Comparison of ENCODE assay signal across 18 mouse cellular contexts in genomic region chr14:77864051-77864450, GRCm38 (mm10). TPM values are rescaled to one million over a fixed set of nuclear protein-coding genes. Genes with fewer than 3 reads are reported as not detected.
DNase-seq lines count a peak whose midpoint lies in the region; ATAC-seq lines count a peak whose summit lies in the region.
"Had no signal": no experiment of that assay in that cellular context is flagged by ENCODE, and none has a peak within 500 bp of the region (broad histone marks: within the 10 kb centered on the region; RNA-seq: fewer than 3 reads in every experiment).

No protein-coding gene starts in this region.

- H3K36me3 ChIP-seq in hindbrain, embryonic 14.5 days (replicated peaks; ENCODE audit: control insufficient read depth, insufficient read depth) = no peaks in the 10 kb centered on the region
- no peaks in the 10 kb centered on the region for H3K36me3 ChIP-seq in hindbrain, embryonic 12.5 days
- H3K36me3 ChIP-seq in megakaryocyte, embryonic 14.5 days (replicated peaks; ENCODE audit: low read length) = peaks cover 27% of the 10 kb centered on the region
- H3K36me3 ChIP-seq: liver, embryonic 12.5 days; midbrain, embryonic 12.5 days had no signal

- no peak for ATAC-seq in hindbrain, embryonic 14.5 days (ENCODE audit: low FRiP score)
- ATAC-seq in hindbrain, embryonic 12.5 days (ENCODE audit: low FRiP score) = no peak
- ATAC-seq: liver, embryonic 12.5 days had no signal

- 0 out of 2 replicates have a peak overlapping the region, but pooled peaks have one; percentile 24 for H3K9ac ChIP-seq in hindbrain, embryonic 14.5 days
- no peak overlapping the region for H3K9ac ChIP-seq in hindbrain, embryonic 12.5 days
- H3K9ac ChIP-seq: liver, embryonic 12.5 days; midbrain, embryonic 12.5 days had no signal

- no peak overlapping the region for H3K27ac ChIP-seq in hindbrain, embryonic 14.5 days
- H3K27ac ChIP-seq in hindbrain, embryonic 12.5 days = no peak overlapping the region
- H3K27ac ChIP-seq: heart, adult 2 months; liver, embryonic 12.5 days; midbrain, embryonic 12.5 days; stomach, postnatal 0 days had no signal

- no peaks in the 10 kb centered on the region for H3K9me3 ChIP-seq in hindbrain, embryonic 14.5 days (ENCODE audit: control insufficient read depth, low read length)
- H3K9me3 ChIP-seq in hindbrain, embryonic 12.5 days (replicated peaks) = no peaks in the 10 kb centered on the region
- H3K9me3 ChIP-seq in megakaryocyte, embryonic 14.5 days = no peaks in the 10 kb centered on the region
- H3K9me3 ChIP-seq: liver, embryonic 12.5 days; midbrain, embryonic 12.5 days had no signal

- intact Hi-C loops in left cerebral cortex, postnatal 14 days (cut with DNase I) = no loop called here

- peak; percentile 12 for DNase-seq in embryo, embryonic 11 days
- no peak for DNase-seq in embryo, embryonic 10.5 days (ENCODE audit: low spot score)
- DNase-seq in hindbrain, embryonic 14.5 days (ENCODE audit: low spot score) = no peak
- DNase-seq in adipocyte (ENCODE audit: low spot score) = peak; percentile 37
- DNase-seq in left cerebral cortex, postnatal 14 days (ENCODE audit: low spot score in 2 of 2) = no peak
- no peak for DNase-seq in layer of hippocampus, postnatal 10 days (ENCODE audit: low spot score in 2 of 2)
- DNase-seq: cerebellum, adult 8-10 months; heart, adult 2 months; kidney, adult 18-20 months; kidney, postnatal 25 days; left cerebral cortex, postnatal 4 days; lung, postnatal 10 days had no signal

- WGBS in hindbrain, embryonic 14.5 days = 60% methylated on average over 3 of the region's 3 CpGs
- WGBS in hindbrain, embryonic 12.5 days = 67% methylated on average over 3 of the region's 3 CpGs

- no peak overlapping the region for H3K4me3 ChIP-seq in hindbrain, embryonic 14.5 days (replicated peaks; ENCODE audit: low read length)
- H3K4me3 ChIP-seq in hindbrain, embryonic 12.5 days = no peak overlapping the region
- peak overlapping the region; percentile 44 for H3K4me3 ChIP-seq in megakaryocyte, embryonic 14.5 days (replicated peaks)
- H3K4me3 ChIP-seq: heart, adult 2 months; liver, embryonic 12.5 days; midbrain, embryonic 12.5 days had no signal

- no peak overlapping the region for H3K4me2 ChIP-seq in hindbrain, embryonic 14.5 days (replicated peaks)
- H3K4me2 ChIP-seq in hindbrain, embryonic 12.5 days (replicated peaks) = no peak overlapping the region
- H3K4me2 ChIP-seq: liver, embryonic 12.5 days; midbrain, embryonic 12.5 days had no signal

- 0 out of 2 replicates have a peak, but pooled peaks cover 3% of the 10 kb centered on the region for H3K4me1 ChIP-seq in hindbrain, embryonic 14.5 days (replicated peaks; ENCODE audit: control insufficient read depth, insufficient read depth, low read length)
- peaks cover 3% of the 10 kb centered on the region; the same call in 1 of the 2 replicates for H3K4me1 ChIP-seq in hindbrain, embryonic 12.5 days
- peaks cover 67% of the 10 kb centered on the region for H3K4me1 ChIP-seq in megakaryocyte, embryonic 14.5 days

- H3K27me3 ChIP-seq in hindbrain, embryonic 14.5 days (ENCODE audit: control insufficient read depth, insufficient read depth, low read length) = no peaks in the 10 kb centered on the region
- no peaks in the 10 kb centered on the region for H3K27me3 ChIP-seq in hindbrain, embryonic 12.5 days
- no peaks in the 10 kb centered on the region for H3K27me3 ChIP-seq in megakaryocyte, embryonic 14.5 days (replicated peaks)
- H3K27me3 ChIP-seq: liver, embryonic 12.5 days; midbrain, embryonic 12.5 days had no signal

RNA-seq across cellular contexts. Expression of gene Dnajc15, which starts 10.9 kb away (rescaled TPM):
- polyA plus RNA-seq in hindbrain, embryonic 14.5 days (2014; fragmentation: Nextera tagmentation; extraction: Ambion mirVana) = 90.3 and 95.3 TPM in 2 replicates
- polyA plus RNA-seq in hindbrain, embryonic 12.5 days (2016; fragmentation: Nextera tagmentation; extraction: Ambion mirVana) = 70.2 and 75.4 TPM in 2 replicates
- polyA plus RNA-seq in megakaryocyte, embryonic 14.5 days (2012; ENCODE audit: insufficient read depth, low replicate concordance) = 22.3 and 49.0 TPM in 2 replicates
- 10 to 100 TPM; 52.2 to 62.3 TPM for total RNA-seq in left cerebral cortex, postnatal 14 days (2021)
- total RNA-seq in layer of hippocampus, postnatal 10 days (2021) = 10 to 100 TPM; 53.5 to 56.9 TPM
- total RNA-seq: MEL had no signal

RNA-seq across cellular contexts. Expression of gene Epsti1, which starts 40.0 kb away (rescaled TPM):
- 0.14 and 0.33 TPM in 2 replicates for polyA plus RNA-seq in hindbrain, embryonic 14.5 days (2014; fragmentation: Nextera tagmentation; extraction: Ambion mirVana)
- 0.40 and 0.48 TPM in 2 replicates for polyA plus RNA-seq in hindbrain, embryonic 12.5 days (2016; fragmentation: Nextera tagmentation; extraction: Ambion mirVana)
- polyA plus RNA-seq in megakaryocyte, embryonic 14.5 days (2012; ENCODE audit: insufficient read depth, low replicate concordance) = 15.1 TPM in 1 of 2 replicates, not detected in the other
- under 1 TPM; 0.17 to 0.31 TPM for total RNA-seq in left cerebral cortex, postnatal 14 days (2021)
- under 1 TPM; 0.30 to 0.49 TPM for total RNA-seq in layer of hippocampus, postnatal 10 days (2021)
- total RNA-seq: MEL had no signal

Comparison
In these comparisons a context has a peak if more than half of its experiments do, and no peak if none do; other contexts are left out.
1. DNase-seq: peak in embryo, embryonic 11 days (single experiment) and adipocyte (single experiment); none in embryo, embryonic 10.5 days (single experiment), hindbrain, embryonic 14.5 days (single experiment), left cerebral cortex, postnatal 14 days (0 of 2) and layer of hippocampus, postnatal 10 days (0 of 2).